Mouse (Mus musculus): Measurements from ENCODE around the gene Olfr559. TPM values are rescaled to one million over a fixed set of nuclear protein-coding genes. Genes with fewer than 3 reads are reported as not detected.

The Olfr559 gene
- polyA plus RNA-seq, 1 experiment from 2014 or later: not detected

- WGBS: 79% methylated on average over 5 of the region's 5 CpGs
- ATAC-seq (ENCODE audit: insufficient number of reproducible peaks, insufficient read depth, low FRiP score, low read depth): no peak
- H3K36me3 ChIP-seq (ENCODE audit: control insufficient read depth, insufficient read depth, low read length): no peaks in the 10 kb centered on the region
- H3K4me1 ChIP-seq (ENCODE audit: control insufficient read depth, insufficient read depth, low read length): no peaks in the 10 kb centered on the region
- no peak within 1 kb of the TSS for H3K4me2 ChIP-seq (replicated peaks; ENCODE audit: low read depth, low read length)
- no peak within 1 kb of the TSS for H3K4me3 ChIP-seq (ENCODE audit: low read depth, low read length)
- no peak within 1 kb of the TSS for H3K27ac ChIP-seq (ENCODE audit: low read length)
- H3K27me3 ChIP-seq (ENCODE audit: control insufficient read depth, insufficient read depth, low read length): no peaks in the 10 kb centered on the region
- no peaks in the 10 kb centered on the region for H3K9me3 ChIP-seq (ENCODE audit: control insufficient read depth, low read depth, low read length)
- no peak within 1 kb of the TSS for H3K9ac ChIP-seq (replicated peaks; ENCODE audit: low read depth, low read length)
Measured at GRCm38 (mm10) chr7:102695358-102696125, 31.7 kb downstream of the Olfr559 start, which contains the start of gene Olfr557. Gene Olfr557, plus strand, starts transcription at chr7:102695910.

DNA sequence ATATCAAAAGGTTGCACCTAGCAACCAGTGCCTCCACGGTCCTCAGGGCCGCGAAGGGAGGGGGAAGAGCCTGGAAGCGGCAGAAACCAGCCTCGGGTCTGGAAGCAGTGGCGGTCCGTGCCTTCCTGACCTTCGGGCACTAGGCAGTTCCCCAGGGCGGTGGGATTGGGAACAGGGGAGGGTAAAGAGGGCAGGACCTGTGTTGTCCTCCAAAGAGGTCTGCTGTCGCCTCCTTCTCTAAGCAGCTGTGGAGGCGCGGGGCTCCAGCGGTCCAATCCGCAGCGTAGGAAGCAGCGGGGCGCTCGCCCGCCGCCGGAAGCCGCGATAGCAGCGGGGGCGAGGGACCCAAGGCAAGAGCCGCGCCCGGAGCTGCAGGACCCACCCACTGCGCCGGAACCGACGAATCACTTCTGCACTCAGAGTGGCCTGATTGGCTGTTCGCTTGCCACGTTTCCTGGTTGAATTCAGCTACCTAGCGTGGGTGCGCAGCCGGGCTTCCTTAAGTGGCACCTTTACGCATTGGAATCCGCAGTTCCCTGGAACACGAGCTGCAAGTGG, 40.3 kb downstream of the Olfr559 start, which contains the start of gene Trim68:
TSS of gene Trim68 (minus strand) at position 384 of the 558 bp plus-strand sequence.
- ATAC-seq (ENCODE audit: insufficient number of reproducible peaks, insufficient read depth, low FRiP score, low read depth): peak; percentile 100
- H3K27ac ChIP-seq (ENCODE audit: low read length): peak within 1 kb of the TSS; percentile 82
- peak within 1 kb of the TSS; percentile 58 for H3K4me3 ChIP-seq (ENCODE audit: low read depth, low read length)
- no peaks in the 10 kb centered on the region for H3K4me1 ChIP-seq (ENCODE audit: control insufficient read depth, insufficient read depth, low read length)
- under 1% methylated on average over 40 of the region's 40 CpGs for WGBS
- H3K4me2 ChIP-seq (replicated peaks; ENCODE audit: low read depth, low read length): peak within 1 kb of the TSS; percentile 56
- H3K9me3 ChIP-seq (ENCODE audit: control insufficient read depth, low read depth, low read length): no peaks in the 10 kb centered on the region
- no peaks in the 10 kb centered on the region for H3K36me3 ChIP-seq (ENCODE audit: control insufficient read depth, insufficient read depth, low read length)
- H3K27me3 ChIP-seq (ENCODE audit: control insufficient read depth, insufficient read depth, low read length): no peaks in the 10 kb centered on the region
- peak within 1 kb of the TSS; percentile 65 for H3K9ac ChIP-seq (replicated peaks; ENCODE audit: low read depth, low read length)

GRCm38 (mm10) chr7:102681916-102682315, 45.4 kb downstream of the Olfr559 start:
- Histone ChIP-seq H3K27ac (ENCODE audit: low read length) (no peak overlapping the region), H3K36me3 (ENCODE audit: control insufficient read depth, insufficient read depth, low read length) (peaks cover 4% of the 10 kb centered on the region; the same call in 1 of the 2 replicates), H3K4me3 (ENCODE audit: low read depth, low read length) (no peak overlapping the region), H3K27me3 (ENCODE audit: control insufficient read depth, insufficient read depth, low read length) (no peaks in the 10 kb centered on the region), H3K9me3 (ENCODE audit: control insufficient read depth, low read depth, low read length) (no peaks in the 10 kb centered on the region), H3K9ac (replicated peaks; ENCODE audit: low read depth, low read length) (no peak overlapping the region), H3K4me2 (replicated peaks; ENCODE audit: low read depth, low read length) (no peak overlapping the region), H3K4me1 (ENCODE audit: control insufficient read depth, insufficient read depth, low read length) (no peaks in the 10 kb centered on the region)
- 78% methylated on average over 1 of the region's 1 CpGs for WGBS
- ATAC-seq (ENCODE audit: insufficient number of reproducible peaks, insufficient read depth, low FRiP score, low read depth): no peak

DNA sequence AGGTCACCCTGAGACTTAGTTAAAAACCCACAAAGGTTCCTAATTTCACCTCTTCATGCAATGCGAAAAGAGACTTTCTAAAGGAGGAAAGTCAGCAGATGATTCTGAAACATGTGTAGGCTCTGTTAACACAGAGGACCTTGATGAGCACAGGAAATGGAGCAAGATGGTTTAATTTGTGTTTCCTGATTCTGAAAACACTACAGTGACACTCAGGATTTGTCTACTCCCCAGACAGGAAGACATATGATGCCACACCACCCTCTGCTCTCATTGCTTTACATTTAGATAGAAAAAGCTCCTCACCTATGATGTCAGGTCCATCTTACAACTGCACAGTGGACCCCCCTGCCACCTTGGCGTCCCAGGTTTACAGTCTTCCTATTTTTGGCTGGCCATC, 51.1 kb downstream of the Olfr559 start:
- 81% methylated on average over 2 of the region's 2 CpGs for WGBS

More for the DNA sequence above, 51.1 kb downstream of the Olfr559 start:
- no peak for ATAC-seq (ENCODE audit: insufficient number of reproducible peaks, insufficient read depth, low FRiP score, low read depth)
- Histone ChIP-seq H3K4me3 (ENCODE audit: low read depth, low read length) (no peak overlapping the region), H3K27me3 (ENCODE audit: control insufficient read depth, insufficient read depth, low read length) (no peaks in the 10 kb centered on the region), H3K27ac (ENCODE audit: low read length) (no peak overlapping the region), H3K36me3 (ENCODE audit: control insufficient read depth, insufficient read depth, low read length) (peaks cover 4% of the 10 kb centered on the region; the same call in 1 of the 2 replicates), H3K9ac (replicated peaks; ENCODE audit: low read depth, low read length) (no peak overlapping the region), H3K9me3 (ENCODE audit: control insufficient read depth, low read depth, low read length) (no peaks in the 10 kb centered on the region), H3K4me2 (replicated peaks; ENCODE audit: low read depth, low read length) (no peak overlapping the region), H3K4me1 (ENCODE audit: control insufficient read depth, insufficient read depth, low read length) (no peaks in the 10 kb centered on the region)

Other genes with a start within 250 kb of the Olfr559 start
- gene Olfr543, start 245.8 kb downstream of the Olfr559 start, polyA plus RNA-seq (2014; fragmentation: Nextera tagmentation; extraction: Ambion mirVana): 0.22 and 0.60 TPM in 2 replicates
- 0.10 TPM in 1 of 2 replicates, not detected in the other for gene Olfr544, start 239.2 kb downstream of the Olfr559 start, polyA plus RNA-seq (2014; fragmentation: Nextera tagmentation; extraction: Ambion mirVana)
- 0.09 TPM in 1 of 2 replicates, not detected in the other for gene Olfr545, start 227.9 kb downstream of the Olfr559 start, polyA plus RNA-seq (2014; fragmentation: Nextera tagmentation; extraction: Ambion mirVana)
- gene Olfr547, start 192.7 kb downstream of the Olfr559 start, polyA plus RNA-seq (2014; fragmentation: Nextera tagmentation; extraction: Ambion mirVana): not detected in 2 replicates
- gene Olfr548-ps1, start 186.6 kb downstream of the Olfr559 start, polyA plus RNA-seq (2014; fragmentation: Nextera tagmentation; extraction: Ambion mirVana): not detected in 2 replicates
- not detected in 2 replicates for gene Olfr549, start 177.6 kb downstream of the Olfr559 start, polyA plus RNA-seq (2014; fragmentation: Nextera tagmentation; extraction: Ambion mirVana)
- 0.97 and 2.1 TPM in 2 replicates for gene Trim21, start 162.0 kb downstream of the Olfr559 start, polyA plus RNA-seq (2014; fragmentation: Nextera tagmentation; extraction: Ambion mirVana)
- not detected in 2 replicates for gene Olfr550, start 156.0 kb downstream of the Olfr559 start, polyA plus RNA-seq (2014; fragmentation: Nextera tagmentation; extraction: Ambion mirVana)
- not detected in 2 replicates for gene Olfr551, start 135.6 kb downstream of the Olfr559 start, polyA plus RNA-seq (2014; fragmentation: Nextera tagmentation; extraction: Ambion mirVana)
- gene Olfr552, start 129.7 kb downstream of the Olfr559 start, polyA plus RNA-seq (2014; fragmentation: Nextera tagmentation; extraction: Ambion mirVana): not detected in 2 replicates
- gene Olfr553, start 109.3 kb downstream of the Olfr559 start, polyA plus RNA-seq (2014; fragmentation: Nextera tagmentation; extraction: Ambion mirVana): not detected in 2 replicates
- not detected in 2 replicates for gene Olfr554, start 89.1 kb downstream of the Olfr559 start, polyA plus RNA-seq (2014; fragmentation: Nextera tagmentation; extraction: Ambion mirVana)
- not detected in 2 replicates for gene Olfr555, start 68.7 kb downstream of the Olfr559 start, polyA plus RNA-seq (2014; fragmentation: Nextera tagmentation; extraction: Ambion mirVana)
- gene Olfr556, start 62.6 kb downstream of the Olfr559 start, polyA plus RNA-seq (2014; fragmentation: Nextera tagmentation; extraction: Ambion mirVana): not detected in 2 replicates
- 17.0 and 22.1 TPM in 2 replicates for gene Trim68, start 40.2 kb downstream of the Olfr559 start, polyA plus RNA-seq (2014; fragmentation: Nextera tagmentation; extraction: Ambion mirVana)
- gene Olfr557, start 31.6 kb downstream of the Olfr559 start, polyA plus RNA-seq (2014; fragmentation: Nextera tagmentation; extraction: Ambion mirVana): not detected in 2 replicates
- gene Olfr558, start 25.3 kb downstream of the Olfr559 start, polyA plus RNA-seq (2014; fragmentation: Nextera tagmentation; extraction: Ambion mirVana): 0.13 and 0.17 TPM in 2 replicates
- gene Olfr33, start 8.4 kb downstream of the Olfr559 start, polyA plus RNA-seq (2014; fragmentation: Nextera tagmentation; extraction: Ambion mirVana): not detected in 2 replicates
- not detected in 2 replicates for gene Olfr560, start 31.9 kb upstream of the Olfr559 start, polyA plus RNA-seq (2014; fragmentation: Nextera tagmentation; extraction: Ambion mirVana)
- gene Olfr78, start 32.0 kb upstream of the Olfr559 start, polyA plus RNA-seq (2014; fragmentation: Nextera tagmentation; extraction: Ambion mirVana): 0.18 and 0.49 TPM in 2 replicates
- gene Olfr561, start 43.7 kb upstream of the Olfr559 start, polyA plus RNA-seq (2014; fragmentation: Nextera tagmentation; extraction: Ambion mirVana): not detected in 2 replicates
- gene Olfr564, start 76.0 kb upstream of the Olfr559 start, polyA plus RNA-seq (2014; fragmentation: Nextera tagmentation; extraction: Ambion mirVana): not detected in 2 replicates
- not detected in 2 replicates for gene Olfr566, start 131.3 kb upstream of the Olfr559 start, polyA plus RNA-seq (2014; fragmentation: Nextera tagmentation; extraction: Ambion mirVana)
- not detected in 2 replicates for gene Olfr568, start 149.6 kb upstream of the Olfr559 start, polyA plus RNA-seq (2014; fragmentation: Nextera tagmentation; extraction: Ambion mirVana)
- gene Olfr569, start 163.4 kb upstream of the Olfr559 start, polyA plus RNA-seq (2014; fragmentation: Nextera tagmentation; extraction: Ambion mirVana): not detected in 2 replicates
- gene Olfr570, start 167.1 kb upstream of the Olfr559 start, polyA plus RNA-seq (2014; fragmentation: Nextera tagmentation; extraction: Ambion mirVana): not detected in 2 replicates
- gene Olfr571, start 190.0 kb upstream of the Olfr559 start, polyA plus RNA-seq (2014; fragmentation: Nextera tagmentation; extraction: Ambion mirVana): not detected in 2 replicates
- not detected in 2 replicates for gene Olfr572, start 196.9 kb upstream of the Olfr559 start, polyA plus RNA-seq (2014; fragmentation: Nextera tagmentation; extraction: Ambion mirVana)
- not detected in 2 replicates for gene Olfr573-ps1, start 215.1 kb upstream of the Olfr559 start, polyA plus RNA-seq (2014; fragmentation: Nextera tagmentation; extraction: Ambion mirVana)
- gene Olfr574, start 221.0 kb upstream of the Olfr559 start, polyA plus RNA-seq (2014; fragmentation: Nextera tagmentation; extraction: Ambion mirVana): not detected in 2 replicates
- not detected in 2 replicates for gene Olfr575, start 231.3 kb upstream of the Olfr559 start, polyA plus RNA-seq (2014; fragmentation: Nextera tagmentation; extraction: Ambion mirVana)
- gene Olfr576, start 235.2 kb upstream of the Olfr559 start, polyA plus RNA-seq (2014; fragmentation: Nextera tagmentation; extraction: Ambion mirVana): not detected in 2 replicates
- gene Olfr577, start 248.5 kb upstream of the Olfr559 start, polyA plus RNA-seq (2014; fragmentation: Nextera tagmentation; extraction: Ambion mirVana): not detected in 2 replicates